Mouse (Mus musculus) liver, embryonic 15.5 days (tissue): ENCODE results near the gene Fxyd6. TPM values are rescaled to one million over a fixed set of nuclear protein-coding genes. Genes with fewer than 3 reads are reported as not detected.

Experiments used
- polyA plus RNA-seq: library from polyadenylated mRNA; unstranded; fragments of >200 nt; fragmentation: Nextera tagmentation; extraction: Ambion mirVana; gene quantifications from 2 replicates; pipeline ENCODE4 v1.2.1, GENCODE M21; 2015

Gene Fxyd6
- polyA plus RNA-seq, 1 experiment from 2014 or later: 1.9 TPM

Other genes starting within 250 kb of the Fxyd6 start
- 0.15 and 0.31 TPM in 2 replicates for gene Scn4b, start 231.8 kb upstream of the Fxyd6 start, polyA plus RNA-seq
- gene BC049352, start 188.2 kb upstream of the Fxyd6 start, polyA plus RNA-seq: 0.07 TPM in 2 replicates
- 0.07 TPM in 1 of 2 replicates, not detected in the other for gene Tmprss4, start 166.1 kb upstream of the Fxyd6 start, polyA plus RNA-seq
- 1.9 and 2.4 TPM in 2 replicates for gene Il10ra, start 101.0 kb upstream of the Fxyd6 start, polyA plus RNA-seq
- not detected in 2 replicates for gene Tmprss13, start 51.1 kb upstream of the Fxyd6 start, polyA plus RNA-seq
- gene Fxyd2, start 29.5 kb downstream of the Fxyd6 start, polyA plus RNA-seq: 0.60 and 0.62 TPM in 2 replicates
- gene Dscaml1, start 56.4 kb downstream of the Fxyd6 start, polyA plus RNA-seq: 0.01 TPM in 1 of 2 replicates, not detected in the other